Mouse (Mus musculus): ENCODE measurements around the gene Skap1. TPM values are rescaled to one million over a fixed set of nuclear protein-coding genes. Genes with fewer than 3 reads are reported as not detected.
"Not testable (repeated sequence)": the region's sequence is repeated elsewhere in the genome, so short reads cannot be mapped to it uniquely, and the experiment has no call there.

Gene Skap1
- polyA plus RNA-seq, 1 experiment from 2014 or later, result 9.0 TPM

DNA sequence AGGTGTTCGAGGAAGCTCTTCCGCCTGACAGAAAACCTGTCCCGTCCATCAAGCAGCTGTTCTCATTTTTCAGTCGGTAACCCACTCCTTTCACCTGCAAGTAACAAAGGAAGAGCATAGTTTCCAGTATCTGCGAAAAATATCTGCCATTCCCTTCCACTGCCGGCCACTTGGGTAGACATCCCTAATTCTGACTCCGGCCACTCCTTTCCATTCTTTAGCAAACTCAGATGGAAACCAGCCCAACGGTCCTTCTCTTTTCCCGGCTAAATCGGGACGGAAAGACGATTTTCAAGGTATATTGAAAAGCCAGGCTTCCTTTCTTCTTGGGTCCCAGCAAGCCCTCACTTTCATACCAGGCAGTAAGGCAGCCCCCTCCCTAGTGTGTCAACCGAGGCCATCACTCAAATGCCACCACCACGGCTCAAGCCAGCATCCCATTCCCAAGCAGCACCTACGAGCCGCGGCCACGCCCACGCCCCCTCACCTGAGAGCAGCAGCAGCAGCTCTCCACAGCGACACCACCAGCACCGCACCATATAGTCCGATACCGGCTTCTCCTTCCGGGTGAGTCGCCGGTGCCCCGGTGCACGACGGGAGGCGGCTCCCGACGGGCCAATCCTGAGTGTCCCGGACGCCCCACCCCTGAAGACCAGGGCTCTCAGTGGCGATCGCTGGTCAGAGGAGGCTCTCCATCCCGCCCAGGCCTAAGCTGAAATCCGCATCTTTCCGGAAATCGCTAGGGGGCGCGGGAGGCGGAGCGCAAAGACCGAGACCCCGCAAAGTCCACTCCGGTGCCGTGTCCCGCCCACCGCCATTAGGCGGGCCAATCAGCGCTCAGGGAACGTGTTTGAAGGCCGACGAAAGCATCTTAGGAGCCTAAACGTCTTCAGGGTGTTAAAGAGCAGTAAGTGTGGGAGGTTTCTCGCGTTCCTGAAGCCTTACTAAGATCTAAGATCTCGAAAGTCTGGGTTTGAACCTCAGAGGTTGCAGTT is 312.9 kb downstream of the Skap1 start, which contains the start of gene Snx11:
TSS of gene Snx11 (minus strand) at position 592 of the 995 bp plus-strand sequence.
- WGBS, result 1% methylated on average over 59 of the region's 59 CpGs
- Histone ChIP-seq H3K4me2 (peak within 1 kb of the TSS; percentile 90), H3K9ac (peak within 1 kb of the TSS; percentile 78)

DNA sequence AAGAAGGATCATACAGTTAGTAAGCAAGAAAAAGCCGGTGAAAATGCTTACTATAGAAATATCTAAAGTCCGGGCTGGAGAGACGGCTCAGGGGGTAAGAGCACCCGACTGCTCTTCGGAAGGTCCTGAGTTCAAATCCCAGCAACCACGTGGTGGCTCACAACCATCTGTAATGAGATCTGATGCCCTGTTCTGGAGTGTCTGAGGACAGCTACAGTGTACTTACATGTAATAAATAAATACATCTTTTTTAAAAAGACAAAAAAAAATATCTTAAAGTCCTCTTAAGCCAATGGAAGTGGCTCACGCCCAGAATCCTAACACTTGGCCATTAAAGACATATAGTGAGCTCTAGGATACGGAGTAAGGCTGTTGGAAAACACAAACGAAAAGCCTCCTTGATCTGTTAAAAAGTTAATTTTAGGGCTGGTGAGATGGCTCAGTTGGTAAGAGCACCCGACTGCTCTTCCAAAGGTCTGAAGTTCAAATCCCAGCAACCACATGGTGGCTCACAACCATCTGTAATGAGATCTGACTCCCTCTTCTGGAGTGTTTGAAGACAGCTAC is 313.8 kb downstream of the Skap1 start:
- H3K4me2 ChIP-seq, result peak overlapping the region; percentile 90
- H3K4me3 ChIP-seq, result peak overlapping the region; percentile 59
- peak overlapping the region; percentile 90 for H3K27ac ChIP-seq (replicated peaks)
- H3K4me1 ChIP-seq (replicated peaks), result peaks cover 43% of the 10 kb centered on the region
- ATAC-seq (ENCODE audit: low read depth); H3K36me3 ChIP-seq; H3K9me3 ChIP-seq; H3K27me3 ChIP-seq: not testable (repeated sequence)
- H3K9ac ChIP-seq, result peak overlapping the region; percentile 60
- 73% methylated on average over 10 of the region's 10 CpGs for WGBS

More for the DNA sequence above, 312.9 kb downstream of the Skap1 start, which contains the start of gene Snx11:
- peaks cover 43% of the 10 kb centered on the region for H3K4me1 ChIP-seq (replicated peaks)
- H3K9me3 ChIP-seq, result no peaks in the 10 kb centered on the region
- H3K27ac ChIP-seq (replicated peaks), result peak within 1 kb of the TSS; percentile 90
- no peaks in the 10 kb centered on the region for H3K27me3 ChIP-seq
- peak within 1 kb of the TSS; percentile 59 for H3K4me3 ChIP-seq
- H3K36me3 ChIP-seq, result peaks cover 15% of the 10 kb centered on the region
- ATAC-seq (ENCODE audit: low read depth), result peak; percentile 95

DNA sequence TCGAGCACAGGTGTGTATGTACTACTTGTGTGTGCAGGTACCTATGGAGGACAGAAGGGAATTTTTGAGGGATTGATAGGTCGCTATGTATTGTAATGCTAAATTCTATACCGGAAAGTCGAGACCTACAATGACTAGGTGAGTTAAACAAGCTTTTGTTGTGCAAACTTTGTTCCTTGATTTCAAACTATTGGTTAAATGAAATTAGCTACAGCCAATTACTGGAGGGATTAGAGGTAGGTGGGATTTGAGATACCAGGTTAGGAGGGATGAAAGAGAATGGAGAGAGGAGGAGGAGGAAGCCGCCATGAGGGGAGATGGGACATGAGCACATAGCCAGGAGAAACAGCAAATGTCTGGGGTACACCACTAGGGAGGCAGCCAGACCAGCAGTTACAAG is 315.9 kb downstream of the Skap1 start:
- Histone ChIP-seq H3K9me3 (no peaks in the 10 kb centered on the region), H3K9ac (no peak overlapping the region), H3K4me1 (replicated peaks) (peaks cover 23% of the 10 kb centered on the region), H3K36me3 (no peaks in the 10 kb centered on the region), H3K27me3 (no peaks in the 10 kb centered on the region), H3K4me2 (no peak overlapping the region), H3K27ac (replicated peaks) (no peak overlapping the region), H3K4me3 (no peak overlapping the region)
- ATAC-seq (ENCODE audit: low read depth), result no peak
- WGBS, result 76% methylated on average over 5 of the region's 5 CpGs

GRCm38 (mm10) chr11:96781425-96781824 is 317.0 kb downstream of the Skap1 start:
- Histone ChIP-seq H3K9me3 (no peaks in the 10 kb centered on the region), H3K4me2 (no peak overlapping the region), H3K4me1 (replicated peaks) (peaks cover 11% of the 10 kb centered on the region), H3K9ac (no peak overlapping the region), H3K27me3 (no peaks in the 10 kb centered on the region), H3K4me3 (no peak overlapping the region), H3K27ac (replicated peaks) (no peak overlapping the region), H3K36me3 (no peaks in the 10 kb centered on the region)
- WGBS, result 83% methylated on average over 2 of the region's 2 CpGs
- ATAC-seq (ENCODE audit: low read depth), result no peak

DNA sequence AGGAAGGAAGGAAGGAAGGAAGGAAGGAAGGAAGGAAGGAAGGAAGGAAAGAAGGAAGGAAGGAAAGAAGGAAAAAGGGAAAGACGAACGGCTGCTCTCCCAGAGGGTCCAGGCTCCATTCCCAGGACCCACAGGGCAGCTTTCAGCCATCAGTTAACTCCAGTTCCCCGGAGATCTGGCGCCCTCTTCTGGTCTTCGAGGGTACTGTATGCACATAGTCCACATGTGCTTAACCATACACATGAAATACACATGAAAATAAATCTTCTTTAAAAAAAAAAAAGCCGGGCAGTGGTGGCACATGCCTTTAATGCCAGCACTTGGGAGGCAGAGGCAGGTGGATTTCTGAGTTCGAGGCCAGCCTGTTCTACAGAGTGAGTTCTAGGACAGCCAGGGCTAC is 320.5 kb downstream of the Skap1 start:
- H3K4me1 ChIP-seq (replicated peaks); H3K4me2 ChIP-seq; H3K4me3 ChIP-seq; H3K27me3 ChIP-seq; H3K27ac ChIP-seq (replicated peaks); H3K36me3 ChIP-seq; ATAC-seq (ENCODE audit: low read depth); H3K9me3 ChIP-seq; H3K9ac ChIP-seq: not testable (repeated sequence)
- 8% methylated on average over 7 of the region's 7 CpGs for WGBS

DNA sequence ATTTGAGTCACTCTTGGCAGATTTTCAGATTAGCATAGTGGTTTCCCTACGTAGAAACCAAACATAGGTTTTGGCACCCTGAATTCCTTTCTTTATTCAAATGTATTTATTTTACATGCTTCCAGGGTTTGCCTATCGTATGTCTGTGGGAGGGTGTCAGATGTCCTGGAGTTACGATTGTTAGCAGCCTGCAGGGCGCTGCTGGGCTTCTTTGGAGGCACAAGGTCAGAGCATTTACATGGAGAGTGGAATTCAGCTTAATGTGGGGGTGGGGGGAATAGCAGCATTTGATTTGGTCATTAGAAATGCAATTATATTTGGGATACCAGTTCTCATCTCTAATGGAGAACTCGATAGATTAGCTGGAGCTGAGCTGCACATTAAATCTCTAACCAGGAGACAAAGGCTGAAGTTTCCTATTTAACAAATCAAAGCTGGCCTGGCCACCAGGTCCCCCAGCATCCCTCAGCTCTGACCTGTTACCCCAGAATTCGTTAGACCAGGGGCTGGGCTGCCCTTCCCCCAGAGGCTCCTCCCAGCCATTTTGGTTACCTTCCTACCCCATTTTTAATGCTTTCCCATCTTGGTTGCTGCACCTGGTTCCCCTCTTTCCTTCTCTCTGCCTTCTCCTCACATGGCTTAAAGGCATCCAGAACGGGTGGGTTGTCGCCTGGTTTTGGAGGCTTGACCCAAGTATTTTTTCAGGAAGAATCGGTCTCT is 322.5 kb downstream of the Skap1 start:
- Histone ChIP-seq H3K9me3 (no peaks in the 10 kb centered on the region), H3K4me3 (no peak overlapping the region), H3K36me3 (no peaks in the 10 kb centered on the region), H3K27ac (replicated peaks) (no peak overlapping the region), H3K4me2 (no peak overlapping the region), H3K4me1 (replicated peaks) (peaks cover 27% of the 10 kb centered on the region), H3K9ac (no peak overlapping the region), H3K27me3 (no peaks in the 10 kb centered on the region)
- ATAC-seq (ENCODE audit: low read depth), result no peak
- 37% methylated on average over 9 of the region's 9 CpGs for WGBS

GRCm38 (mm10) chr11:96788871-96789795 is 324.7 kb downstream of the Skap1 start, which contains the start of gene Cbx1:
Gene Cbx1, plus strand, starts transcription at chr11:96789127.
- no peaks in the 10 kb centered on the region for H3K9me3 ChIP-seq
- peaks cover 50% of the 10 kb centered on the region for H3K4me1 ChIP-seq (replicated peaks)
- peak within 1 kb of the TSS; percentile 82 for H3K4me2 ChIP-seq
- no peaks in the 10 kb centered on the region for H3K27me3 ChIP-seq
- H3K36me3 ChIP-seq, result no peaks in the 10 kb centered on the region
- H3K27ac ChIP-seq (replicated peaks), result peak within 1 kb of the TSS; percentile 94
- peak within 1 kb of the TSS; percentile 89 for H3K9ac ChIP-seq
- WGBS, result 1% methylated on average over 88 of the region's 93 CpGs
- H3K4me3 ChIP-seq, result peak within 1 kb of the TSS; percentile 94
- ATAC-seq (ENCODE audit: low read depth), result peak; percentile 97

DNA sequence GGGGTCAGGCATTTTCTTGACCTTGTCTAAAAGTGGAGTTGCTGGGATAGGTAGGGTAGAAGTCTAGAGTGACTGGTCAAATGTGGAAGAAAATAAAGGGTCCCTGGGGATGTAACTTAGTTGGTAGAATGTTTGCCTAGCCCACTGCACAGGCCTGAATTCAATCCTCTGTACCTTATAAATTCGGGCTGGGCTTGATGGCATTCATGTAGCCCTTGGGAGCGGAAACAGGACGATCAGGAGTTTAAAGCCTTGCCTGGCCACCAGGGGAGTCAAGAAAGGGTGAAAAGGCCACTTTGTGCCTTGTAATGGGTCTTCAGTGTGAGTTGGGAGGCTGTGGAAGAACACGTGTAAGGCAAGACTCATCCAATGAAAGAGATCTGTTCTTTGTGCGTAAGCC is 325.6 kb downstream of the Skap1 start:
- WGBS, result 9% methylated on average over 5 of the region's 5 CpGs
- Histone ChIP-seq H3K36me3 (no peaks in the 10 kb centered on the region), H3K27me3 (no peaks in the 10 kb centered on the region), H3K4me3 (peak overlapping the region; percentile 94), H3K9ac (peak overlapping the region; percentile 89), H3K4me2 (peak overlapping the region; percentile 82), H3K9me3 (no peaks in the 10 kb centered on the region), H3K4me1 (replicated peaks) (peaks cover 50% of the 10 kb centered on the region), H3K27ac (replicated peaks) (no peak overlapping the region)
- no peak for ATAC-seq (ENCODE audit: low read depth)

DNA sequence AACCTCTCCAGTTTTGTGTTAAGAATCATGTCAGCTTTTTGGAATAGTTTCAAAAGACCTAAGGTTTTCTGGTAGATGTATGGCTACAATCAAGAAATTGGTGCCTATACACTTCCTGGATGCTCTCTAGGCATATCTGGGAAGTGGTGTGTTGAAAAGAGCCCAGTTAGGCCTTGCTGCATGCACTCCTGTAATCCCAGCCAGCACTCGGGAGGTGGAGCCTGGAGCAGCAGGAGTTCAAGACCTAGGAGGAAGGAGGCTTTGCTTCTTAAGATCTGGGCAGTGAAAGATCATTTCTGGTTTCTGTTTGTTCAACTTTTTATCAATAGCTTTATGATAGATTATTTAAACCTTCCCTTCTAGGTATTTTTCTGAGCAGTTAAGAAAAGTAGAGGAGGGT is 326.3 kb downstream of the Skap1 start:
- H3K27ac ChIP-seq (replicated peaks), result no peak overlapping the region
- no peak overlapping the region for H3K9ac ChIP-seq
- H3K4me3 ChIP-seq, result peak overlapping the region; percentile 94; the same call in 1 of the 2 replicates
- no peak for ATAC-seq (ENCODE audit: low read depth)
- 13% methylated on average over 1 of the region's 1 CpGs for WGBS
- peak overlapping the region; percentile 82 for H3K4me2 ChIP-seq
- H3K9me3 ChIP-seq, result no peaks in the 10 kb centered on the region
- H3K27me3 ChIP-seq, result no peaks in the 10 kb centered on the region
- H3K36me3 ChIP-seq, result peaks cover 6% of the 10 kb centered on the region
- peaks cover 50% of the 10 kb centered on the region for H3K4me1 ChIP-seq (replicated peaks)

- Histone ChIP-seq H3K9ac (no peak overlapping the region), H3K27ac (replicated peaks) (no peak overlapping the region), H3K4me2 (no peak overlapping the region), H3K4me3 (no peak overlapping the region), H3K9me3 (no peaks in the 10 kb centered on the region), H3K36me3 (peaks cover 30% of the 10 kb centered on the region), H3K4me1 (replicated peaks) (peaks cover 40% of the 10 kb centered on the region), H3K27me3 (no peaks in the 10 kb centered on the region)
- WGBS, result 98% methylated on average over 13 of the region's 13 CpGs
- no peak for ATAC-seq (ENCODE audit: low read depth)
These were observed 331.1 kb downstream of the Skap1 start for GRCm38 (mm10) chr11:96795491-96795890.

DNA sequence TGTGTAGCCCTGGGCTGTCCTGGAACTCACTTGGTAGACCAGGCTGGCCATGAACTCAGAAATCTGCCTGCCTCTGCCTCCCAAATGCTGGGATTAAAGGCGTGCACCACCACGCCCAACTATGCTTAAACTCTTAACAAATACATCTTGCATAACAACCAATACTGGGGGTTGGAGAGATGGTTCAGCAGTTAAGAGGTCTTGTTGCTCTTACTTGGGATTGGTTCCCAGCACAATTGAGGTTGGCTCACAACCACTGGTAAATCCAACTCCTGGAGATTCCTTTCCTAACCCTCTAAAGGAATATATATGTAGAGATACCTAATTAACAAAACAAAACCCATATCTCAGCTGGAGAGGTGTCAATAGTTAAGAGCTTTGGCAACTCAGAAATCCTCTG is 331.7 kb downstream of the Skap1 start:
- Histone ChIP-seq H3K4me2 (no peak overlapping the region), H3K4me1 (replicated peaks) (peaks cover 40% of the 10 kb centered on the region), H3K9me3 (no peaks in the 10 kb centered on the region), H3K27ac (replicated peaks) (no peak overlapping the region), H3K36me3 (peaks cover 36% of the 10 kb centered on the region), H3K4me3 (no peak overlapping the region), H3K9ac (no peak overlapping the region), H3K27me3 (no peaks in the 10 kb centered on the region)
- 97% methylated on average over 2 of the region's 2 CpGs for WGBS
- ATAC-seq (ENCODE audit: low read depth), result no peak
